Mouse (Mus musculus) CH12.LX (cell line): ENCODE data around the gene Mrps15. TPM values are rescaled to one million over a fixed set of nuclear protein-coding genes. Genes with fewer than 3 reads are reported as not detected.

ENCODE experiments used
- DNase-seq: peaks from one replicate; pipeline ENCODE4 v3.0.0-alpha.2; 2013; ENCODE audit errors: extremely low read depth
- H3K27ac ChIP-seq: 2 replicates; pipeline ENCODE4 v1.5.1; 2012; ENCODE audit warnings: low read depth, mild to moderate bottlenecking, control low read depth, moderate library complexity; ENCODE audit not compliant: insufficient read depth
- H3K27me3 ChIP-seq: replicated peaks from 2 replicates; pipeline ENCODE3; 2012; ENCODE audit warnings: inconsistent platforms
- H3K36me3 ChIP-seq, 2 experiments: replicated peaks in 1 of 2; 2 replicates each; pipeline versions ENCODE3 to v1.6.1; 2012; ENCODE audit warnings: inconsistent platforms in 1 of 2, low read length in 1 of 2, mild to moderate bottlenecking in 1 of 2, mixed read lengths in 1 of 2, moderate library complexity in 1 of 2; ENCODE audit not compliant: control insufficient read depth in 1 of 2, insufficient read depth in 1 of 2
- H3K4me1 ChIP-seq, 2 experiments: 2 replicates each; pipeline ENCODE4 v1.6.1; 2012; ENCODE audit warnings: inconsistent platforms in 1 of 2, moderate library complexity in 1 of 2; ENCODE audit not compliant: insufficient read depth in 2 of 2, control insufficient read depth in 1 of 2
- H3K4me2 ChIP-seq: 2 replicates; pipeline ENCODE4 v1.6.1; 2012; ENCODE audit warnings: low read depth, mild to moderate bottlenecking, control low read depth; ENCODE audit not compliant: poor library complexity, insufficient read depth, severe bottlenecking
- H3K4me3 ChIP-seq, 3 experiments: fragments of 150-350 bp in 1 of 3; sonication (generic) in 1 of 3; replicated peaks in 1 of 3; 2 replicates each; pipeline versions ENCODE3 to v1.5.1; 2011 to 2012; ENCODE audit warnings: low read depth in 2 of 3, low read length in 2 of 3, mild to moderate bottlenecking in 2 of 3, moderate library complexity in 2 of 3, control low read depth in 1 of 3, improper control_type of control experiment in 1 of 3, inconsistent platforms in 1 of 3, mixed read lengths in 1 of 3; ENCODE audit not compliant: poor library complexity in 1 of 3
- H3K79me2 ChIP-seq: replicated peaks from 2 replicates; pipeline ENCODE4 v1.6.1; 2012; ENCODE audit warnings: mild to moderate bottlenecking, moderate library complexity; ENCODE audit not compliant: control insufficient read depth, poor library complexity, insufficient read depth, severe bottlenecking; ENCODE audit errors: extremely low read depth
- H3K9ac ChIP-seq: 2 replicates; pipeline ENCODE4 v1.6.1; 2012; ENCODE audit warnings: low read depth, mild to moderate bottlenecking, control low read depth, moderate library complexity; ENCODE audit not compliant: insufficient read depth
- H3K9me3 ChIP-seq: replicated peaks from 2 replicates; pipeline ENCODE3; 2012; ENCODE audit warnings: low read length, inconsistent platforms, mixed read lengths
- CHD1 ChIP-seq: IDR thresholded peaks from 2 replicates; pipeline ENCODE4 v1.6.1; 2012; ENCODE audit warnings: low read depth, low read length, improper control_type of control experiment, inconsistent platforms
- CHD2 ChIP-seq: IDR thresholded peaks from 2 replicates; pipeline ENCODE4 v1.6.1; 2011; ENCODE audit warnings: low read length, improper control_type of control experiment
- E2F4 ChIP-seq: IDR thresholded peaks from 2 replicates; pipeline ENCODE4 v1.6.1; 2011; ENCODE audit warnings: low read depth, low read length, improper control_type of control experiment; ENCODE audit not compliant: insufficient replicate concordance
- ELF1 ChIP-seq: IDR thresholded peaks from 2 replicates; pipeline ENCODE4 v1.6.1; 2014; ENCODE audit warnings: low read depth, mild to moderate bottlenecking, inconsistent platforms, low read length, improper control_type of control experiment
- IRF4 ChIP-seq: IDR thresholded peaks from 2 replicates; pipeline ENCODE4 v1.6.1; 2014; ENCODE audit warnings: low read depth, mild to moderate bottlenecking, inconsistent platforms, low read length, improper control_type of control experiment
- JUND ChIP-seq: conservative IDR thresholded peaks from 2 replicates; pipeline ENCODE4 v1.6.1; 2011; ENCODE audit warnings: low read depth, low read length, improper control_type of control experiment
- MAFK ChIP-seq: IDR thresholded peaks from 2 replicates; pipeline ENCODE4 v1.6.1; 2011; ENCODE audit warnings: low read length, improper control_type of control experiment; ENCODE audit not compliant: insufficient replicate concordance
- MAX ChIP-seq: IDR thresholded peaks from 2 replicates; pipeline ENCODE4 v1.6.1; 2011; ENCODE audit warnings: low read length, improper control_type of control experiment
- MEF2A ChIP-seq: IDR thresholded peaks from 2 replicates; pipeline ENCODE4 v1.6.1; 2014; ENCODE audit warnings: low read depth, mild to moderate bottlenecking, inconsistent platforms, low read length, improper control_type of control experiment, borderline replicate concordance
- MYC ChIP-seq: IDR thresholded peaks from 2 replicates; pipeline ENCODE4 v1.6.1; 2011; ENCODE audit warnings: low read depth, mild to moderate bottlenecking, improper control_type of control experiment, low read length
- NRF1 ChIP-seq: IDR thresholded peaks from 2 replicates; pipeline ENCODE4 v1.6.1; 2014; ENCODE audit warnings: low read depth, mild to moderate bottlenecking, inconsistent platforms, low read length, improper control_type of control experiment, moderate library complexity
- PAX5 ChIP-seq: IDR thresholded peaks from 2 replicates; pipeline ENCODE4 v1.6.1; 2012; ENCODE audit warnings: low read length, inconsistent platforms, mixed read lengths
- POLR2A ChIP-seq: IDR thresholded peaks from 2 replicates; pipeline ENCODE4 v1.6.1; 2011; ENCODE audit warnings: low read depth, mild to moderate bottlenecking, improper control_type of control experiment, low read length
- POLR2AphosphoS2 ChIP-seq: IDR thresholded peaks from 2 replicates; pipeline ENCODE4 v1.6.1; 2011; ENCODE audit warnings: low read depth, low read length, improper control_type of control experiment
- RAD21 ChIP-seq: IDR thresholded peaks from 2 replicates; pipeline ENCODE4 v1.6.1; 2011; ENCODE audit warnings: low read depth, mild to moderate bottlenecking, low read length, improper control_type of control experiment, moderate library complexity
- RCOR1 ChIP-seq: conservative IDR thresholded peaks from 2 replicates; pipeline ENCODE4 v1.6.1; 2012; ENCODE audit warnings: low read depth, mild to moderate bottlenecking, inconsistent platforms, low read length, improper control_type of control experiment
- SIN3A ChIP-seq: IDR thresholded peaks from 2 replicates; pipeline ENCODE4 v1.6.1; 2012; ENCODE audit warnings: low read length, improper control_type of control experiment, inconsistent platforms
- SMC3 ChIP-seq: IDR thresholded peaks from 2 replicates; pipeline ENCODE4 v1.6.1; 2011; ENCODE audit warnings: low read depth, low read length, improper control_type of control experiment
- TBP ChIP-seq: conservative IDR thresholded peaks from 2 replicates; pipeline ENCODE4 v1.6.1; 2011; ENCODE audit warnings: low read depth, low read length, improper control_type of control experiment
- TCF12 ChIP-seq: IDR thresholded peaks from 2 replicates; pipeline ENCODE4 v1.6.1; 2014; ENCODE audit warnings: low read depth, mild to moderate bottlenecking, inconsistent platforms, low read length, improper control_type of control experiment
- USF1 ChIP-seq: IDR thresholded peaks from 2 replicates; pipeline ENCODE4 v1.6.1; 2014; ENCODE audit warnings: low read depth, mild to moderate bottlenecking, inconsistent platforms, low read length, improper control_type of control experiment
- ZC3H11A ChIP-seq: IDR thresholded peaks from 2 replicates; pipeline ENCODE4 v1.6.1; 2012; ENCODE audit warnings: low read depth, mild to moderate bottlenecking, inconsistent platforms, low read length, improper control_type of control experiment
- ZKSCAN1 ChIP-seq: IDR thresholded peaks from 2 replicates; pipeline ENCODE4 v1.6.1; 2012; ENCODE audit warnings: low read depth, inconsistent platforms, low read length, improper control_type of control experiment, borderline replicate concordance
- ZMIZ1 ChIP-seq: IDR thresholded peaks from 2 replicates; pipeline ENCODE4 v1.6.1; 2012; ENCODE audit warnings: low read depth, mild to moderate bottlenecking, inconsistent platforms, low read length, improper control_type of control experiment
- ZNF384 ChIP-seq: IDR thresholded peaks from 2 replicates; pipeline ENCODE4 v1.6.1; 2012; ENCODE audit warnings: low read depth, low read length, improper control_type of control experiment, inconsistent platforms
- dilution Hi-C: fragments of 300-500 bp; cut with MboI; formaldehyde crosslinking; loops from 2 replicates; pipeline ENCODE4 v1.14.3; 2020; ENCODE audit warnings: low sequenced_read_pairs; ENCODE audit not compliant: extremely low pct_unique_long_range_greater_than_20kb, extremely low pct_ligation_motif_present
- in situ Hi-C: fragments of 300-500 bp; cut with MboI; formaldehyde crosslinking; loops from 3 replicates; pipeline ENCODE4 v1.14.3; 2019; ENCODE audit warnings: low sequenced_read_pairs, low pct_ligation_motif_present, low pct_unique_long_range_greater_than_20kb, mixed read lengths
- polyA plus RNA-seq: library from polyadenylated mRNA; unstranded; fragments of >175 nt; gene quantifications from 2 replicates; pipeline ENCODE4 v1.2.1, GENCODE M21; 2012; ENCODE audit warnings: low read depth; ENCODE audit not compliant: insufficient read length
- total RNA-seq, 2 experiments: library from RNA; depleted of rRNA; stranded (reverse); fragments of 300-350 nt in 1 of 2; fragments of >200 nt in 1 of 2; gene quantifications; 2 replicates each; pipeline ENCODE4 v1.2.3; 2012 to 2014

Gene Mrps15
- total and polyA plus RNA-seq, 3 experiments, result 89.6 to 113 (median 102) TPM

GRCm38 (mm10) chr4:126090848-126091124 lies 44.1 kb downstream of the Mrps15 start:
- no peaks in the 10 kb centered on the region for H3K9me3 ChIP-seq
- no peak for DNase-seq
- H3K36me3 ChIP-seq, result no peaks in the 10 kb centered on the region
- peaks cover 0 to 16% of the 10 kb centered on the region in 2 experiments; a peak in 2 of 4 replicates for H3K4me1 ChIP-seq
- no peak overlapping the region for H3K27ac ChIP-seq
- H3K27me3 ChIP-seq, result no peaks in the 10 kb centered on the region
- H3K79me2 ChIP-seq, result no peaks in the 10 kb centered on the region
- H3K9ac ChIP-seq, result no peak overlapping the region
- in situ Hi-C loops (no loop called here), dilution Hi-C loops (no loop called here)
- H3K4me2 ChIP-seq, result no peak overlapping the region
- TF ChIP-seq POLR2AphosphoS2 (no peak), SIN3A (no peak), ZNF384 (no peak), PAX5 (no peak), MAX (no peak), SMC3 (no peak), ZC3H11A (no peak), NRF1 (no peak), RAD21 (no peak), JUND (no peak), IRF4 (no peak), CHD1 (no peak)
- H3K4me3 ChIP-seq, result no peak overlapping the region

- Histone ChIP-seq H3K36me3 (no peaks in the 10 kb centered on the region), H3K27ac (no peak overlapping the region), H3K4me2 (no peak overlapping the region), H3K79me2 (no peaks in the 10 kb centered on the region), H3K4me1 (peaks cover 0 to 8% of the 10 kb centered on the region in 2 experiments; a peak in 2 of 4 replicates)
- in situ Hi-C loops, result no loop called here
- dilution Hi-C loops, result no loop called here
- TF ChIP-seq ZMIZ1, result no peak
- no peak for TF ChIP-seq CHD2
- no peak for TF ChIP-seq MAFK
- no peak for TF ChIP-seq ZNF384
- TF ChIP-seq TBP, result no peak
- no peak for TF ChIP-seq RCOR1
- TF ChIP-seq POLR2AphosphoS2, result no peak
- no peak for TF ChIP-seq CHD1
- no peak for TF ChIP-seq POLR2A
- no peak for TF ChIP-seq ZC3H11A
- TF ChIP-seq MEF2A, result no peak
- no peak for TF ChIP-seq IRF4
- no peak for TF ChIP-seq ELF1
- no peak for TF ChIP-seq USF1
- no peak for TF ChIP-seq TCF12
- TF ChIP-seq ZKSCAN1, result no peak
- TF ChIP-seq MYC, result no peak
- TF ChIP-seq E2F4, result no peak
- TF ChIP-seq, all 38 proteins: peak for 0
- H3K9me3 ChIP-seq, result no peaks in the 10 kb centered on the region
- no peaks in the 10 kb centered on the region for H3K27me3 ChIP-seq
- DNase-seq, result no peak
- no peak overlapping the region for H3K4me3 ChIP-seq
- no peak overlapping the region for H3K9ac ChIP-seq
Observed at GRCm38 (mm10) chr4:126091873-126092272, 45.1 kb downstream of the Mrps15 start.
